Mouse (Mus musculus): ENCODE measurements at regions not wholly inside any gene's neighbourhood (a gene's known extent, or its start where the extent isn't known, plus 50 kb on each side); places are given as distances from the start of the nearest gene placed in this dataset.

GRCm38 (mm10) chr2:163138688-163139385, 51.2 kb upstream of the Gtsf1l start:
- CTCF ChIA-PET = no interaction called here
- TF ChIP-seq CTCF (IDR thresholded peaks at IDR 0.05) = no peak
- no peak for DNase-seq (ENCODE audit: low read depth, low spot score)
- in situ Hi-C loops (cut with MboI; ENCODE audit: low pct_unique_long_range_greater_than_20kb) = no loop called here
- peaks cover 29% of the 10 kb centered on the region for H3K27me3 ChIP-seq
- no peak for ATAC-seq
- POLR2A ChIA-PET = no interaction called here

- no peak for ATAC-seq
These were observed 55.2 kb upstream of the Gtsf1l start for GRCm38 (mm10) chr2:163142762-163143388.

GRCm38 (mm10) chr2:163143413-163143812, 55.8 kb upstream of the Gtsf1l start:
- DNase-seq (ENCODE audit: low read depth, low spot score) (no peak), ATAC-seq (no peak)
- in situ Hi-C loops (cut with MboI; ENCODE audit: low pct_unique_long_range_greater_than_20kb) = no loop called here
- ChIA-PET CTCF (interaction anchor here (1.5 kb wide), 1 partner anchor 13 kb away, joined by 4 read pairs; no protein-coding TSS in a partner anchor), POLR2A (no interaction called here)
- peaks cover 36% of the 10 kb centered on the region for H3K27me3 ChIP-seq
- TF ChIP-seq CTCF (IDR thresholded peaks at IDR 0.05) = no peak

More at GRCm38 (mm10) chr2:163142762-163143388, 55.2 kb upstream of the Gtsf1l start:
- no peak for TF ChIP-seq CTCF (IDR thresholded peaks at IDR 0.05)
- no peak for DNase-seq (ENCODE audit: low read depth, low spot score)
- CTCF ChIA-PET = interaction anchor here (1.5 kb wide), 1 partner anchor 14 kb away, joined by 4 read pairs; no protein-coding TSS in a partner anchor
- POLR2A ChIA-PET = no interaction called here
- in situ Hi-C loops (cut with MboI; ENCODE audit: low pct_unique_long_range_greater_than_20kb) = no loop called here
- H3K27me3 ChIP-seq = peaks cover 36% of the 10 kb centered on the region

GRCm38 (mm10) chr2:163146001-163146400, 56.9 kb upstream of the Tox2 start:
- in situ Hi-C loops (cut with MboI; ENCODE audit: low pct_unique_long_range_greater_than_20kb) = no loop called here
- DNase-seq (ENCODE audit: low read depth, low spot score) = no peak
- ChIA-PET CTCF (interaction anchor here (1.0 kb wide), 1 partner anchor 42 kb away, joined by 3 read pairs; no protein-coding TSS in a partner anchor), POLR2A (no interaction called here)
- peaks cover 25% of the 10 kb centered on the region for H3K27me3 ChIP-seq
- no peak for TF ChIP-seq CTCF (IDR thresholded peaks at IDR 0.05)
- no peak for ATAC-seq

- no peak for DNase-seq (ENCODE audit: low read depth, low spot score)
- CTCF ChIA-PET = interaction anchor here (1.0 kb wide), 1 partner anchor 43 kb away, joined by 3 read pairs; no protein-coding TSS in a partner anchor
- in situ Hi-C loops (cut with MboI; ENCODE audit: low pct_unique_long_range_greater_than_20kb) = no loop called here
- POLR2A ChIA-PET = no interaction called here
- no peak for TF ChIP-seq CTCF (IDR thresholded peaks at IDR 0.05)
- peaks cover 24% of the 10 kb centered on the region for H3K27me3 ChIP-seq
- ATAC-seq = no peak
These were observed 56.4 kb upstream of the Tox2 start for GRCm38 (mm10) chr2:163146481-163146880.

- ChIA-PET POLR2A (no interaction called here), CTCF (no interaction called here)
- in situ Hi-C loops (cut with MboI; ENCODE audit: low pct_unique_long_range_greater_than_20kb) = no loop called here
These were observed 55.5 kb upstream of the Tox2 start for GRCm38 (mm10) chr2:163147381-163147780.

GRCm38 (mm10) chr2:163151016-163151415, 51.9 kb upstream of the Tox2 start:
- DNase-seq (ENCODE audit: low read depth, low spot score) = no peak
- CTCF ChIA-PET = no interaction called here
- in situ Hi-C loops (cut with MboI; ENCODE audit: low pct_unique_long_range_greater_than_20kb) = no loop called here
- peaks cover 4% of the 10 kb centered on the region for H3K27me3 ChIP-seq
- POLR2A ChIA-PET = no interaction called here
- no peak for TF ChIP-seq CTCF (IDR thresholded peaks at IDR 0.05)
- no peak for ATAC-seq

More at GRCm38 (mm10) chr2:163147381-163147780, 55.5 kb upstream of the Tox2 start:
- no peak for DNase-seq (ENCODE audit: low read depth, low spot score)
- no peak for ATAC-seq
- TF ChIP-seq CTCF (IDR thresholded peaks at IDR 0.05) = no peak
- peaks cover 24% of the 10 kb centered on the region for H3K27me3 ChIP-seq

GRCm38 (mm10) chr2:163152340-163153033, 50.4 kb upstream of the Tox2 start:
- no peak for DNase-seq (ENCODE audit: low read depth, low spot score)
- H3K27me3 ChIP-seq = peaks cover 8% of the 10 kb centered on the region
- in situ Hi-C loops (cut with MboI; ENCODE audit: low pct_unique_long_range_greater_than_20kb) = no loop called here
- CTCF ChIA-PET = no interaction called here
- POLR2A ChIA-PET = no interaction called here
- TF ChIP-seq CTCF (IDR thresholded peaks at IDR 0.05) = no peak
- no peak for ATAC-seq

Measured in Patski (cell line).